Mouse (Mus musculus) mouse embryonic stem cell (cell line): ENCODE data around the gene Polk.

Source experiments
- in situ Hi-C, 2 experiments: fragments of 300-500 bp; cut with MboI; formaldehyde crosslinking; loops; 1 replicate in 1 of 2; 3 replicates in 1 of 2; pipeline ENCODE4 v1.14.3; 2019 to 2020; ENCODE audit warnings: low sequenced_read_pairs in 2 of 2, low pct_unique_long_range_greater_than_20kb in 1 of 2, mixed read lengths in 1 of 2; ENCODE audit not compliant: unreplicated experiment in 1 of 2

The Polk gene

DNA sequence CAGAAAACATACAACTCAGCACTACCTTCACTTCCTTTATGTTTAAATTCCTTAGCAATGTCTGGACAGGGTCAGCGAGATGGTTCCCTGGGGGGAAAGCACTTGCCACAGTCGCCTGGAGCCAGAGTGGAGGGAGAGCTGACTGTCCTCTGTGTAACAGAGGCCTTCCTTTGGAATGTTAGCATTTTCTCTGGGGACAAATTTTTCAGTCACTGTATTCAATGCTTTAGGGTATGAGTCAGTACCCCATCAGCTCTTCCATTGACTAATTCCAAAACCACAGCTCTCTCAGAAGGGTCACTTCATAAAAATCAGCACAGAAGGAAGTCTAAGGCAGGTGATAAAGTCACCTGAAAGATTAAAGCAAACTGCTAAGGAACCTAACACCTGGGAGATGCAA is 8.6 kb downstream of the Polk start:
- in situ Hi-C loops: no loop called here

DNA sequence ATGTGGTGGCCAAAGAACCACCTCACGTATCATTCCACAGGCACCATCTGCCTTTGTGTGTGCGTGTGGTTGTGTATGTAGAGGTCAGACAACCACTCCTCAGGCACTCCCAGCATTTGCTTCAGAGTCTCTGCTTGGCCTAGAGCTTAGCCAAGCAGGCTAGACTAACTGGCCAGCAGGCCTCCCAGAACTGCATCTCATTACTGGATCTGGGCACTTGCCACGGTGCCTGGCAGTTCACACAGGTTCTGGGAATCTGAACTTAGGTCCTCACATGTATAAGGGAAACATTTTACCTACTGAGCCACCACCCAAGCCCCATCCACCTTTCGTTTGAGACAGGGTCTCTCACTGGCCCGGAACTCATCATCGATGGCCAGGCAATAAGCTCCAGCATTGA is 10.2 kb downstream of the Polk start:
- in situ Hi-C loops: no loop called here

DNA sequence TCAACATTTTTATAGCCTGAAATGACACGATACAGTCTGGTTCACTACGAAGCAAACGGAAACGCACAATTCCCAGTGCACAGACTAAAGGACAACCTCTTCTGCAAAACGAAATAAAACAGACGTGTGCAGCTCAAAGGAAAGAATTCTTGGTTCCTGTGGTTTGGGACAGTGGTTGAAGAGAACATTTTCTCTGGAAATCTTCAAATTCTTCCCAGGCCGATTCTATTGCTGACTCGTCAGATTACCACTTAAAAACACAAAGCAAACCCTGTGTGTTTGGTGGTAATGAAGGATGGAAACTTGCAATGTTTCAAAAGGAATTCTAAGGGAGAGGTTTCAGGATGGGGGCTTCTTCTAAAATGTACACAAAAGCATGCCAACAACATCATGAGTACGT is 12.3 kb downstream of the Polk start:
- in situ Hi-C loops: no loop called here

DNA sequence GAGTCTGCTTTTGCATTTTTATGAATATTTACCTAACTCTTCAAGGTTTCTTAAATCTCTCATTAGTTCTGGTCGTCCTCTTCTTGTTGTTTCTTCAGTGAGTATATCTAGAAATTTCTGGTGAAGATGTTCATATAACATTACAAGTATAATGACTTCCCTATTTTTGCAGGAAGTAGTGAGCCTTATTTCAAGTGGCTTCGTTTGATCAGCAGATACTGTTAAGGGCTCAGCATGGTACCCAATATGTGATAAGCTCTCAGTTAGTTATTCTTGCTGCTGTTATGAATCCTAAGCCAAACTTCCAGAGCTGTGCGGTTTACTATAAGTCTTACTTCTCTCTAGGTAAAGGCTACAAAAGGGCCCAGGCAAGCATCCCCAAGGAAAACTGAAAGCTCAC is 12.8 kb downstream of the Polk start:
- in situ Hi-C loops: loop anchor here in 1 of 2 experiments (10.0 kb wide), 1 partner anchor 1525 kb away; no protein-coding TSS in a partner anchor

DNA sequence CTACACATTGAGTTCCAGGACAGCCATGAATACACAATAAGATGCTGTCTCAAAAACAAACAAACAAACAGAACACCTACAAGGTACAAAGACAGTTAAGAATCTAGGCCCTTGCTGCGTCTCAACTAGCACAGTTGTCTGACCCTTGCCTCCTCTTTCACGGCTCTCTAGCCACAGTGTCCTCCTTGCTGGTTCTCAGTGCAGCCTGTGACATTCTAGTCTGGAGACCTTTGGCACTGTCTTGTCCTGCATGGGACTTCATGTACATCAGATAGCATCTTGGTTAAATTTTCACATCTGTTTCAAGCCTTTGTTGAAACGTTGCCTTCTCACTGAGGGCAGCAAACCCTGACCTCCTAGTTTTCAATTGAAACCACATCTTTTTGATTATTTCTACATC is 13.6 kb downstream of the Polk start:
- in situ Hi-C loops: loop anchor here in 1 of 2 experiments (10.0 kb wide), 1 partner anchor 1524 kb away; no protein-coding TSS in a partner anchor

DNA sequence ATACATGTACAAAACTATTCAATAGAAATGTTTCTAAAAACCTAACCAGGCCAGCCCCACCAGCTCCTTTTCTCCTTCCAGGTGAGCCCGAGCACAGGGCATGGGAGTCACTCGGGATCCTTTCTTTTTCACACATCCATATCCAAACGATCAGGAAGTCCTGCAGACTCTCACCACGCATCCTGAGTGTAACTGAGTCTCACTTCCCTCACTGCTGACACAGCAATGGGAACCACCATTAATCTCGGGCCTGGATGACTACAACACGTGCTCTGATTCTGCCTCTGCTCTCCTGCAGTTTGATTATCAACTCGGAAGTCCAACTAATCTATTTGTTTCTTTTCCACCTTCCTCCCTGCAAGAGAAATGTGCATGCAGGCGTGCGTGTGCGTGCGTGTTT is 14.5 kb downstream of the Polk start:
- in situ Hi-C loops: loop anchor here in 1 of 2 experiments (10.0 kb wide), 1 partner anchor 1523 kb away; no protein-coding TSS in a partner anchor

DNA sequence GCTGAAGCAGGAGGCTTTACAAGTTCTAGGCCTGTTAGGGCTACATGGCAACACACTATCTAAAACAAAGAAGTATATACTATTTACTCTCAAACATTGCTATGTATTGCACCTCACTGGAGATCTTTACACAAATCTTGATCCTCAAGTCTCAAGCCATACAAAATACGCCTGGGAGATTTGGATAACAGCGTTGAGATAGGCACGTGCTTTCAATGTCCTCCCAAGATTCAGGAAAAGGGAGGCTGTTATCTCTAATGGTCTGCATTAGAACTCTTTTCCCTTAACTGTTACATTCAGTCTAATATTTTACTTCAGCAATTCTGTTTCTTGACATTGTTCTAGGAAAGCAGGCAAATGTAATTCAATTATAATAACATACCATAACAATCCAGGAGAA is 15.4 kb downstream of the Polk start:
- in situ Hi-C loops: loop anchor here in 1 of 2 experiments (10.0 kb wide), 1 partner anchor 1522 kb away; no protein-coding TSS in a partner anchor

DNA sequence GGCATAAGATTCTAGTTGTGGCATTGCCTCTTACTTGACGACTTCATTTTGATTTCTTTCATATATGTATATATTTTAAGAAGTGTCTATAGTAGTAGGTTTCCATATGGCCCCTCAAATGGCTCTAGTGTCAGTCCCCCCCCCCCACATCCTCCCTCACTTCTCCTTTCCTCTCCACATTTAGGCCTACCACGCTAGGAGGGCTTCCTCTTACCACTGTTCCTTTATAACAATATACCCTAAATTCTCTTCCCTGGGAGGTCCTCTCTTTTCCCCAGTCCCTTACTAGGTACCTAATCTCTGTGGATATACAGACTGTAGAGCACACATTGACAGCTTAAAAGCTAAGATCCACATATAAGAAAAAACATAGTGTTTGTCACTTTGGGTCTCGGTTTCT is 21.1 kb downstream of the Polk start:
- in situ Hi-C loops: loop anchor here in 1 of 2 experiments (10.0 kb wide), 1 partner anchor 1516 kb away; no protein-coding TSS in a partner anchor

DNA sequence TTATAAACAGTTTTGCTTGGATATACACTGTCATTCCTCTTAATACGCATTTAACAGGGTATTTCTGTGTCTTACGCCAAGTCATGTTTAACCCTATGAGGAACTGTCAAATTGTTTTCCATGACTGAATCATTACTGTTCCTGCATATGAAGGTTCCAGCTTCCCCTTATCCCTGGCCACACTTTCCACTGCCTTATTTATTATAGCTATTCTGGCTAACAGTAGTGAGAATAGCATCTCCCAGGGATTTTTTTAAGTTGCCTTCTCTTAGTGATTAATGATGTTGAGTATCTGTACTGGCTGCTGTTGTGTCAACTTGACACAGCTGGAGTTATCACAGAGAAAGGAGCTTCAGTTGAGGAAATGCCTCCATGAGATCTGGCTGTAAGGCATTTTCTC is 25.0 kb downstream of the Polk start:
- in situ Hi-C loops: no loop called here

DNA sequence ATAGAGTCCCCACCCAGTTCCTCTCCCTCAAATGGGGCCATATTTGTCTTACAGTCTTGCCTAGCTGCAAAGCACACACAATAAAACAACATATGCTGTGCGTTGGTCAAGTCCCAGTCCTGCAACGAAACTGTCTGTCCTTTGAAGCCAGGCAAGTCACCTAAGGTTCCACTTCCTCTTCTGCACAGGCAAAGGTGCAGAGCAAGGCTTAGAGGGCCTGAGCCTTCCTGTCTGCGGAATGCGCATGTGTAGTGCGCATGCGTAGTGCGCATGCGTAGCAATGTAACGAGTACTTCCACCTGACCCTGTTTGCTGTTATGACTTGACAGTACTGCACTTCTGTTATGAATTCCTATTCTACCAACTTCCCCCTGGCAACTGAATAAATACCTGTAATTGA is 26.1 kb downstream of the Polk start:
- in situ Hi-C loops: no loop called here

DNA sequence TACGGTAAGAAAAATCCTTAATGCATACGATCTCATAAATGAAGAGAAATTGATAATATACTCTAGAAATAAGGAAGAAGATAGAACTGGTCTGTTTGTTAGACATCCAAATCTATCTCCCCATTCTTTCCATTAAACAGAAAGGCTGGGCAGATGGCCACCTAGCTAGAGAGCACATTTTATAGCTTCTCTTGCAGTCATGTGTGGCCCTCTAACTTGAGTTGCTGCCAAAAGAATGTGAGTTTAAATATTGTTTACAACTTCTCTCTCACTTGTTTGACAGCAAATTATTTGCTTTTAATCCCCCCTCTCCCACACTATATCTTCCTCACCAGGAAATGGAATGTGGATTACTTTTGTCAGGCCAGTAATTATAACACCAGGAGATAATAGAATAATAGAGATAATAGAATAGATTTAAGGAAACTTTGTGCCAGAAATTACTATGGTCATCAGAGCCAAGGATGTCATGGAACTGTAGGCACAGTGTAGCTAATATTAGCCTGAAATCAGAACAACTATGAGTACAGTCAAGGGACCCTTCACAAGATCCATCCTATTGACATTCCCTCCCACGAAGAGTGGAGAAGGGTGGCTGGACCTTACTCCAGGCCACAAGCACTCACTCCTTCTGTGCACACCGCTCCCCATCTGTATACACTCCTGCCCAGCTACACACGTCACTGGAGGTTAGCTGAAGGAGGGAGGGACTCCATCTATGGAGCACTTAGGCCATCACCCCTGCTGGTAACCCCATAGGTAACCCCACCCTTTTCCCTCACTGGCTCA is 28.0 kb downstream of the Polk start:
- in situ Hi-C loops: no loop called here

DNA sequence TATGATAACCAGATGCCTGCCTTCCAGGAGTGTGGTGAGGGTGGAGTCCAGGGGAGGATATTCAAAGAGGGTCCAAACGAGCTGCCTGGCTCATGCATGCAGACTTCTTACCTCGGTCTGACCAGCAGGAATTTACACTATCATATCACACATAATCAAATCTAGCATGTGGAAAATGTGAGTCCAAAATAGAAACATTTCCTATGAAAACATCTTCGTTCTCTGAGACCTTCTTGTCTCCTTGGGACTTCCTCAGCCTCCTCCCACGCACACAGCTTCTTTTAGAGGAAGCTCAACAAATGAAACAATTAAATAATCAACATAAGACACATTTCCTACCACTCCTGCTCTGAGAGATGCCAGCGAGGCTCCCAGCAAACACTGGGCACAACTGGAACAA is 30.5 kb downstream of the Polk start:
- in situ Hi-C loops: no loop called here

DNA sequence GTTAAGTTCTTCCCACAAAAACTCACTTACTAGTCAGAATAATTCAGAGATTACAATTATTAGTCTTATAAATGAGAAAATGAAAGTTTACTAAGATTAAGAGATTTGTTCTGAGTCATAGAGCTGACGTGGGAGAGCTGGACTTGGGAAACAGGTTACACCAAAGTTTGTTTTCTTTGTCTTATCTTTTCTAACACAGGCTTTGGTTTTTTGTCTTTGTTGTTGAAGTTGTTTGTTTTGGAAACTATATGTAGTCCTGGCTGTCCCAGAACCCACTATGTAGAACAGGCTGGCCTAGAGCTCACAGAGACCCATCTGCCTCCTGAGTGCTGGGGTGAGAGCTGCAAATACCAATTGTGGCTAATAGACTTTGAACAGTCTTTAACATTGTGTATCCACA is 31.1 kb downstream of the Polk start:
- in situ Hi-C loops: no loop called here

DNA sequence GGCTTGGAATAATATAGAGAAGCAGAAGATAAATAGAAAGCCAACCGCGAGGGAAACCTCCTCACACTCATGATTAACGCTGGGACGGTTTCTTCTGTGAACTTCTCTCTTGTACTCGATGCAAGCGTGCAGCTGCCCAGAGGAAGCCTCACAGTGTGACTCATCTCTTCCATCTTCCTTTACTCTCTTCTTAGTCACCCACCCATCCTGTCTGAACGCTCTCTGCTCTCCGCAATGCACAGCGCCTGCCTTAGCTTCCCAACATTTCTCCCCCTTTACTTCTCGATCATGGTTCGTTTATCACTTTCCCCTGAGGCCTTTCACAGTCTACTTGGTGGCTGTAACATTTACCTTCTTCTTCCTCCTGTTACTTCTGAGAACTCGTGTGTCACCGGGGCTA is 31.7 kb downstream of the Polk start:
- in situ Hi-C loops: no loop called here

DNA sequence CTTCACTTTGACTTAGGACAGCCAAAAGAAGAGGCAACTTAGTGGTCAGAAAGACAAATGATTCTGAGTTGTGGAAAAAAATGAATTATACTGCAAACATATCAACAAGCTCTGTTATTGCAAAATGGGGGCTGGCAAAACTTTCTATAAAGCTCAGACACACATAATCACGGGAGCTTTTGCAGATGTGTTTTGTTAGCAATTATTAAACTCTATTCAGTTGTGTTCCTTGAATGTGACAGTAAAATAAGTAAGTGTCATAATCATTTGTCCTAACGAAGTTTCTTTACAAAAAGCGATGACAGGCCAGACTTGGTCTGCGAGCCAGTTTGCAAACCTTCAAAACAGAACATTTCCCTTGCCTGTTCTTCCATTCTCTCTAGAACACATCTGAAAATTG is 34.8 kb downstream of the Polk start:
- in situ Hi-C loops: no loop called here

DNA sequence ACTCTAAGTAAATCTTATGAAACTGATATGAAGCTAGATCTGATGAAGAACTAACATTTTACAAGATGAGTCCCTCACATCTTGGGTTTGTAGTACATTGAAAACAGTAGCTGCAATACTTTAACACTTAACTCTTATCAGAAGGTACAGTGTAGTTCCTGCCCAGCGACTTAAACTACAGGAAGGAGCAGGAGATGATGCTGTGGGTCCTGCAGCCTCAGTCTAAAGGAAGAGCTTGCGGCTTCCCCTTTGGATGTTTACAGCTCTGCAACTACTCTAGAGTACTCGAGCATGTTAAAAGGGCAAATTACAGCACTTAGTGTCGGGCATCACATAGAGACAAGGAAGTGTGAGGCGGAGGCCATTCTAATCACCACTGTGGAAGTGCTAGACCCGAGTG is 36.1 kb downstream of the Polk start:
- in situ Hi-C loops: no loop called here

DNA sequence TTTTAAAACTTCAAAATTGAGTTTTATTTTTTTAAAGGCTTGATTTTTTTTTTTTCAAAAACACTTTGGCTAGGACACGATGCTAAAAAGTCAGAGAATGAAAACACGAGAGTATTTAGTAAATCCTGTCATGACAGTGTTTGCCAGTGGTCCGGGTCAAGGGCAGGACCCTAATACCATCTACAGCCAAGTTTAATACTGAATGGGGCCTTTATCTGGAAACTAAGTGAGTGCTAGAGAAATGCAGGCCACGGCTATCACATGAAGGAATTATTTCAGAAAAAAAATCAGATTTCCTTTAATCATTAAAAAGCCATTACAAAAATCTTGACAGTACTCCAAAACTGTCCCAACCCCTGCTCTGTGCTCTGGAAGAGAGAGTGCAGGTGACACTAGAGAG is 36.7 kb downstream of the Polk start:
- in situ Hi-C loops: no loop called here

DNA sequence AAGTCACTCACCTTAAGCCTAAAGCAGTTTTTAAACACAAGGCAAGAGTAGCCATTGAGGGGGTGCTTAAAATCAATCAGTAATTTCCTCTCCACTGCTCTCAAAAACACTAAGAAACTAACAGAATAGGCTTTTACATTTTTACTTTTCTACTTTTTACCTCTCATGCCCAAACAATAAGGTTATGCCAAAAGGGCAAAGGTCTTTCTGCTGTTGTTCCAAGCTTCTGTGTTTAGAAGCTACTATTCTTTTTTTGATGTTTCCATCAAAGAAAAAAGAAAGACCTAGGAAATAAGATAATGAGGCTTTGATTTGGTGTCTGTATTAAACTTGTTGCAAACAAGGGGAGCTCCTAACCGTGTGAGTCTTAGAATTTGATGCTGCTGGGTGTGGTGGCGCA is 42.5 kb downstream of the Polk start:
- in situ Hi-C loops: no loop called here

DNA sequence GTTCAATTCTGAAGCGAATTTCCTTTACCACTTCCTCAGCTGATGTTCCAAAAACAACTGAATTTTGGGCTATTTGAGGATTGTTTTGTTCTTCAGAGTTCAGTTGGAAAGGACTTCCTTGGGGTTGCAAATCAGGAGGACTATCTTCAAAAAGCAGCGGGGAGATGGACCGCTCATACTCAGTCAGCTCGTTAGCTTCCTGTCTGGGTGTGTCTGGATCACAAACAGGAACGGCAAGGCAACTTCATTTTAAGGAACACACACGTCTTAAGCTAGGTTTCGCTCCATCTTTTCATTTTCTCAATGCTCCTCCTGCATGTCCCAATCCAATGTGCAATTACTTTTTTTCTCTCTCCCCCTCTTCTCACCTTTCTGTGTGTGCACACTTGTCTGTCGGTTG is 45.7 kb downstream of the Polk start:
- in situ Hi-C loops: no loop called here

DNA sequence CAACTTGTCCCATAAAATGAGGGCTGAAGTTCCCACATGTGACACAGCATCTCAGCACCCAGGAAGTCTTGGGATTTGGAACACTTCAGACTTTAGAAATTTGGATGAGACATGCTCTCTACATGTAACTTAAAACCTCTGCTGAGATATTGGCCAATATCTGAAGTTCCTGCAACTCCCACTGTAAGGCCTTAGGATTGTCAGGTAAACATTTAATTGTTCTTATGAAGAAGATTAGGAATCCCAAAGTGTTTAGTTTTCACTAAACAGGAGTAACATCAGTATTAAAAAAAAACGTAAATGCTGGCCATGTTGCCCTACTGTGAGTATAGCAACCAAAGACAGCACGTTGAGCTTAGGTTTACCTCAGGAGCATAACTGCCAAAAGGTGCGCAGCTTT is 51.9 kb downstream of the Polk start, which contains the start of gene Gm17622:
Gene Gm17622, plus strand, starts transcription at position 301 of the 400 bp plus-strand sequence.
- in situ Hi-C loops: no loop called here
